Mouse (Mus musculus) megakaryocyte, adult 5-6 weeks (primary cell): ENCODE measurements at regions not wholly inside any gene's neighbourhood (a gene's known extent, or its start where the extent isn't known, plus 50 kb on each side); places are given as distances from the start of the nearest gene placed in this dataset.

Source experiments
- ATAC-seq: 2 replicates; pipeline ENCODE4 v1.8.0; 2016; ENCODE audit warnings: mild to moderate bottlenecking, inconsistent platforms; ENCODE audit not compliant: poor library complexity, severe bottlenecking

GRCm38 (mm10) chr5:96931091-96931490 lies 66.4 kb upstream of the Bmp2k start:
- ATAC-seq, result no peak

- no peak for ATAC-seq
Observed at GRCm38 (mm10) chr5:96931576-96932152, 65.8 kb upstream of the Bmp2k start.

- ATAC-seq, result peak; percentile 91
Observed at GRCm38 (mm10) chr5:96936239-96936638, 61.2 kb upstream of the Bmp2k start.

GRCm38 (mm10) chr5:96938718-96939117 lies 58.8 kb upstream of the Bmp2k start:
- no peak for ATAC-seq

GRCm38 (mm10) chr5:96939273-96939672 lies 58.2 kb upstream of the Bmp2k start:
- ATAC-seq, result no peak

GRCm38 (mm10) chr5:96940170-96941086 lies 57.1 kb upstream of the Bmp2k start:
- ATAC-seq, result no peak

- peak; percentile 15; the same call in 1 of the 2 replicates for ATAC-seq
Observed at GRCm38 (mm10) chr5:96941087-96941468, 56.4 kb upstream of the Bmp2k start.

GRCm38 (mm10) chr5:96941518-96941917 lies 56.0 kb upstream of the Bmp2k start:
- ATAC-seq, result no peak
